Mouse (Mus musculus): ENCODE results near the gene Gm37240. TPM values are rescaled to one million over a fixed set of nuclear protein-coding genes. Genes with fewer than 3 reads are reported as not detected.

The Gm37240 gene
- total RNA-seq, 2 experiments from 2014 or later: not detected

DNA sequence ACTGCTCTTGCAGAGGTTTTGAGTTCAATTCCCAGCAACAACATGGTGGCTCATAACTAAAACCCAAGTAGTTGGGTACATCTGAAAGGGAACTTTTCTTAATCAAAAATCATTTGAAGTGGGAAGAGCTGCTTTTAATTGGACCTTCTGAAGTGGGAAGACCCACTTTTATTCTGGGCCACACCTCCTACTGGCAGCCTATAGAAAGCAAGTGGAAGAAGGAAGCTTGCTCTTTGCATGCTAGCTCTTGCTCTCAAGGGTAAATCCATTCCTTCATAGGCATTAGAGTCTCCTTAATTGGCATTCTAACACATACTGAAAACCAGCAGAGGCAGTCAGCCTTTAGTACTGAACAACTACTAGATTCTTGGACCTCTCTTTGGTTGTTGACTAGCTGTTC, 1076.5 kb downstream of the Gm37240 start:
- no peak for ATAC-seq (replicated peaks; ENCODE audit: low FRiP score, poor library complexity, severe bottlenecking)

DNA sequence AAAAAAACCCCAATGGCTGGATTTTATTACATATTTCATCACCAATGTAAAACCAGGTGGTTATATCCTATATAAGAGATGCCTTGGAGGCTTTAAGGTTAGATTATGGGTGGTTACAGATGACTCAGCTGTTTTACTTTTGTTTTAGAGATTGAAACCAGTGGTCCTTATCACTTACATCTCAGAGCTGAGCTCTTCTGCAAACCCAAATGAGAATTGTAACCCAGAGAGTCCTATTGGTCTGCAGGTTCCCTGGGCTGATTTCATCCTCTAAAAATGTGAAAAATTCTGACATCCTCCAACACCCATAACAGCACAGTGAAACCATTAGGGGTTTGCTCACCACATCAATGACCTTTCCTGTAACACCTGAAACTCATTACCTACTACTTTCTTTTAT, 1078.4 kb downstream of the Gm37240 start:
- no peak for ATAC-seq (replicated peaks; ENCODE audit: low FRiP score, poor library complexity, severe bottlenecking)

DNA sequence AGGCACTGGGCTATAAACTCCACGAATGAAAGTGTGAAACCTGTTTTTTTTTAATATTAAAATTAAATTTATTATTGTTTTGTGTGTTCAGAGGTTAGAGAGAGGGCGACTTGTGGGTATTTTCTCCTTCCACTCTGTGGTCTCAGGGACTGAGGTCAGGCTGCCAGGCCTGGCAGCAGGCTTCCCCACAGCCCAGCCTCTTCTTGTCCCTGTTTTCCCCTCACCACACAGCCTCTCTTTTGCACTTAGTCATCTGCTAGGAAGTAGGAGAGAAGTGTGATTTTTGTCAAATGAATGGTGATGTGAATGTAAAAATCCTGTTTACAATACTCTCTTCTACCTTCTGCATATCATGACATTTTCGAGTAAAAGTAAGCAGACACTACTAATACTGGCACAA, 1079.5 kb downstream of the Gm37240 start:
- no peak for ATAC-seq (replicated peaks; ENCODE audit: low FRiP score, poor library complexity, severe bottlenecking)

- ATAC-seq (replicated peaks; ENCODE audit: low FRiP score, poor library complexity, severe bottlenecking): no peak
Measured at GRCm38 (mm10) chr3:84806206-84806605, 1081.1 kb downstream of the Gm37240 start.

DNA sequence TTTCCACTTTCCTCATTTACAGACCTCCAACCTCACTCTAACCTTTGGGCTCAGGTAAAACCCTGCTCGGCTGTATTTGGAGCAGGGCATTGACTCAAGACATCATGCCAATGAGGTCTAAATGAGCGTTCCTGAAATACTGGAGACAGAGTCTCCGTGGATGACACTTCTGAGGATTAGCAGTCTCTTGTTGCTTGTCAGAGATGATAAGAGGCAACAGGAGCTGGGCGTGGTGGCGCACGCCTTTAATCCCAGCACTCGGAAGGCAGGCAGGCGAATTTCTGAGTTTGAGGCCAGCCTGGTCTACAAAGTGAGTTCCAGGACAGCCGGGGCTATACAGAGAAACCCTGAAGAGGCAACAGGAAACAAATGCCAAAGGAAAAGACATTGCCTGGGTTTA, 1083.3 kb downstream of the Gm37240 start:
- no peak for ATAC-seq (replicated peaks; ENCODE audit: low FRiP score, poor library complexity, severe bottlenecking)

GRCm38 (mm10) chr3:84787914-84788313, 1099.4 kb downstream of the Gm37240 start:
- no peak for ATAC-seq (replicated peaks; ENCODE audit: low FRiP score, poor library complexity, severe bottlenecking)

DNA sequence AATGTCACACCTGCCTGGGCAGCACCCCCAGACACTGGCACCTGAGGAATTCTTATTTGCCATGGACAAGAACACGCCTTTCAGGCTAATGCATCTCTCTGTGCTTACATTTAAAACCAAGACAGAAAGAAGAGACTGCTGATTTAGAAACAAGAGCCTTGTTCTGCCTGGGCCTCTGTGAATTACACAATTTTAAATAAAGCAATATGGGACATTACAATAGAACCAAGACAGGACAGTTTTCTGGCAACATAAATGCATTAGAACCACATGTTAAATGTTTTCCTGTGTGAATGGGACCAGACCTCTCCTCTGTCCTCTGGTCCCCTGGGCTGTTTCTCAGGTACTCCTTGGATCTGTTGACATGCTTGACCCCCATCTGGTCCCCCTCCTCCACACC, 1111.2 kb downstream of the Gm37240 start:
- no peak for ATAC-seq (replicated peaks; ENCODE audit: low FRiP score, poor library complexity, severe bottlenecking)

DNA sequence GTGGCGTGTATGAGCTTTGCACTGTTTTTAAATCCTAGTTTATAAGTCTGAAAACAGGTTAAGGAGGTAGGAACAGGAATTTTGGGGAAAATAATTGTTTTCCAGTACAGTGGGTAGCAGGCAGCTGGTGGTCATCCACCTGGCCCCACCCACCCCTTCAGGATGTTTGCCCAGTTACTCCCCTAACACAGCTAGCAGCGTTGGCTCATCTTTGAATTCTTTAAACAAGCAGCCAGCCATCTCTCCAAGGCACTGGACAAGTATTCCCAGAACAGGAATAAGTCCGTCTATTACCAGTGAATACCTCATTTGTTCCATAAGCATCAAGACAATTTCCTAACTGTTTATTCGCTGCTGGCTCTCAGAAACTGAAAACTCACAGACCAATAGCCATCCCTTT, 1111.7 kb downstream of the Gm37240 start:
- no peak for ATAC-seq (replicated peaks; ENCODE audit: low FRiP score, poor library complexity, severe bottlenecking)

- no peak for ATAC-seq (replicated peaks; ENCODE audit: low FRiP score, poor library complexity, severe bottlenecking)
Measured at GRCm38 (mm10) chr3:84775067-84775423, 1112.3 kb downstream of the Gm37240 start.

- no peak for ATAC-seq (replicated peaks; ENCODE audit: low FRiP score, poor library complexity, severe bottlenecking)
Measured at GRCm38 (mm10) chr3:84774246-84775066, 1112.9 kb downstream of the Gm37240 start.

DNA sequence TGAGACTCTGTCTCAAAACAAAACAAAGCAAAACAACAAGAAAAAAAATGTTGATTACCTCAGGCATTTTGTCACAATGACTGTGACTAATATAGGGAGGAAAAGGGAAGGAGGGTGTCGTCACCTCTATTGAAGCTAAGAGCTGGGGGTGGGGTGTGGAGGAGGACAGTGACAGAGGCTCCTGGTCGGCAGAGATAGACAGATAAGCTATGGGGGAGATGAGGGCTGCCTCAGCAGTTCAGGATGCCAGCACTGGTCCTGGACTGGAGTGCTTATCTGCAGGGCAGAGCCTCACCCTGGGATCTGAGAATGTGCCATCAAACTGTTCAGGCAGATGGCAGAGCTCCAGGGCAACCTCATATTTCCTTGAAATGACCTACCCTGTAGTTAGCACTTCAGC, 1115.3 kb downstream of the Gm37240 start:
- ATAC-seq (replicated peaks; ENCODE audit: low FRiP score, poor library complexity, severe bottlenecking): peak; percentile 96

GRCm38 (mm10) chr3:84770518-84770917, 1116.8 kb downstream of the Gm37240 start:
- ATAC-seq (replicated peaks; ENCODE audit: low FRiP score, poor library complexity, severe bottlenecking): no peak

DNA sequence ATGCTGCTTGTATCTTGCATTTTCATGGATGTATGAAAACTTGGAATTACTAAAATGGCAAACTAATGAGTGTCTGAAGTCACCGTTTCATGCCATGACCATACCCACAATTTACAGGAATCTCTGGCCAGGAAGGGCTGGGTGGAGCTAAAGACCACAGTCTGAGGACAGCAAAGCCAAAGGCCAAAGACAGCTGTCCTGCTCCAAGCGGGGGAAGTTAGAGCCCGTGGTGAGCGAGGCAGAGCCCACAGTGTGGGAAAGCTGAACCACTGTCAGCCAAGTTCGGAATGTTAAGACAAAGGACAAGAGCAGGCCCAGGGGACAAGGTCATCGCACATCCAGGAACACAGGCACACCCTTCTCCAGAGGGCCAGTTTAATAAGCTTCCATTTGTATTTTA, 1117.9 kb downstream of the Gm37240 start:
- ATAC-seq (replicated peaks; ENCODE audit: low FRiP score, poor library complexity, severe bottlenecking): no peak

- no peak for ATAC-seq (replicated peaks; ENCODE audit: low FRiP score, poor library complexity, severe bottlenecking)
Measured at GRCm38 (mm10) chr3:84768940-84769339, 1118.4 kb downstream of the Gm37240 start.

- ATAC-seq (replicated peaks; ENCODE audit: low FRiP score, poor library complexity, severe bottlenecking): no peak
Measured at GRCm38 (mm10) chr3:84753816-84754215, 1133.5 kb downstream of the Gm37240 start.

GRCm38 (mm10) chr3:84749222-84749621, 1138.1 kb downstream of the Gm37240 start:
- no peak for ATAC-seq (replicated peaks; ENCODE audit: low FRiP score, poor library complexity, severe bottlenecking)

- no peak for ATAC-seq (replicated peaks; ENCODE audit: low FRiP score, poor library complexity, severe bottlenecking)
Measured at GRCm38 (mm10) chr3:84748139-84748538, 1139.2 kb downstream of the Gm37240 start.

GRCm38 (mm10) chr3:84745537-84746189, 1141.7 kb downstream of the Gm37240 start:
- no peak for ATAC-seq (replicated peaks; ENCODE audit: low FRiP score, poor library complexity, severe bottlenecking)

DNA sequence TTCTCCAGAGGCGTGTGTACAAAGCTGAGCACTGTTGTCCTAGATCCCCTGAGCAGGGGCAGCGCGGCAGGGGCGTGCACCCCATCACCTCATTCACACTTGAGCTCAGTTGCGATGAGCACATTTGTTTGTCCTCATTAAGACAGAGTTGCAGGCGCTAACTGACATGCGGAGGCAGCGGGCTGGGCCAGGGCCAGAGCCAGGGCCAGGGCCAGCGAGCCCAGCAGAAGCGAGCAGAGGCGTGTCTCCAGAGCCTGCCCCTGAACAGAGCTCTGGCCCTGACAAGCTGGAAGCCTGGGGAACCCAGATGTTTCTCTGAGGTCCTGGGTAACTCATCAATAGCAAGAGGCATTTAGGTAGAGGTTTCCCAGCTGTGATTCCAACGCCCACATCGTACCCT, 1142.6 kb downstream of the Gm37240 start:
- ATAC-seq (replicated peaks; ENCODE audit: low FRiP score, poor library complexity, severe bottlenecking): no peak

- ATAC-seq (replicated peaks; ENCODE audit: low FRiP score, poor library complexity, severe bottlenecking): no peak
Measured at GRCm38 (mm10) chr3:84740050-84740596, 1147.2 kb downstream of the Gm37240 start.

GRCm38 (mm10) chr3:84737137-84737536, 1150.2 kb downstream of the Gm37240 start:
- ATAC-seq (replicated peaks; ENCODE audit: low FRiP score, poor library complexity, severe bottlenecking): no peak

Measured in erythroblast, adult 5-6 weeks (primary cell).